Mouse (Mus musculus): ENCODE data around the gene Evl. TPM values are rescaled to one million over a fixed set of nuclear protein-coding genes. Genes with fewer than 3 reads are reported as not detected.
"Not testable (repeated sequence)": the region's sequence is repeated elsewhere in the genome, so short reads cannot be mapped to it uniquely, and the experiment has no call there.

Gene Evl
- polyA plus RNA-seq, 1 experiment = 71.5 TPM

- Histone ChIP-seq H3K4me2 (ENCODE audit: low read depth) (no peak overlapping the region), H3K79me2 (ENCODE audit: control insufficient read depth, insufficient read depth) (no peaks in the 10 kb centered on the region), H3K27me3 (ENCODE audit: control insufficient read depth, insufficient read depth, insufficient read length) (no peaks in the 10 kb centered on the region), H3K4me3 (no peak overlapping the region), H3K36me3 (ENCODE audit: control insufficient read depth, insufficient read depth) (no peaks in the 10 kb centered on the region), H3ac (ENCODE audit: control insufficient read depth, insufficient read length) (no peak overlapping the region)
- no peak for TF ChIP-seq SRF (IDR thresholded peaks at IDR 0.05; ENCODE audit: control insufficient read depth, insufficient read length, low read depth)
- no peak for TF ChIP-seq POLR2AphosphoS2 (IDR thresholded peaks at IDR 0.05; ENCODE audit: insufficient read length, low read depth)
- no peak for TF ChIP-seq POLR2A (IDR thresholded peaks at IDR 0.05; ENCODE audit: insufficient read length, low read depth)
- no peak for TF ChIP-seq USF1 (IDR thresholded peaks at IDR 0.05; ENCODE audit: low read depth)
- no peak for TF ChIP-seq CEBPB (IDR thresholded peaks at IDR 0.05; ENCODE audit: insufficient read depth, poor library complexity, severe bottlenecking)
- no peak for TF ChIP-seq REST (IDR thresholded peaks at IDR 0.05; ENCODE audit: insufficient read depth, insufficient read length)
- TF ChIP-seq E2F4 (IDR thresholded peaks at IDR 0.05; ENCODE audit: insufficient read depth) = no peak
- TF ChIP-seq MAX (IDR thresholded peaks at IDR 0.05; ENCODE audit: low read depth) = no peak
- TF ChIP-seq TCF12 (IDR thresholded peaks at IDR 0.05; ENCODE audit: insufficient read depth, poor library complexity, severe bottlenecking) = no peak
- TF ChIP-seq TCF3 (IDR thresholded peaks at IDR 0.05; ENCODE audit: insufficient read length, low read depth) = no peak
- TF ChIP-seq MYOG (IDR thresholded peaks at IDR 0.05; ENCODE audit: control insufficient read depth in 1 of 3, insufficient read depth in 1 of 3, insufficient read length in 2 of 3, low read depth in 2 of 3) = no peak
- no peak for TF ChIP-seq MYOD1 (IDR thresholded peaks at IDR 0.05; ENCODE audit: control insufficient read depth in 1 of 3, insufficient read length in 2 of 3, low read depth in 2 of 3)
Observed at GRCm38 (mm10) chr12:108709964-108710765, 155.6 kb downstream of the Evl start.

GRCm38 (mm10) chr12:108710861-108711615 is 156.5 kb downstream of the Evl start:
- Histone ChIP-seq H3K27me3 (ENCODE audit: control insufficient read depth, insufficient read depth, insufficient read length) (no peaks in the 10 kb centered on the region), H3K4me2 (ENCODE audit: low read depth) (no peak overlapping the region), H3ac (ENCODE audit: control insufficient read depth, insufficient read length) (no peak overlapping the region), H3K4me3 (no peak overlapping the region), H3K79me2 (ENCODE audit: control insufficient read depth, insufficient read depth) (no peaks in the 10 kb centered on the region), H3K36me3 (ENCODE audit: control insufficient read depth, insufficient read depth) (no peaks in the 10 kb centered on the region)
- TF ChIP-seq POLR2AphosphoS2 (IDR thresholded peaks at IDR 0.05; ENCODE audit: insufficient read length, low read depth) (no peak), USF1 (IDR thresholded peaks at IDR 0.05; ENCODE audit: low read depth) (no peak), TCF3 (IDR thresholded peaks at IDR 0.05; ENCODE audit: insufficient read length, low read depth) (no peak)

GRCm38 (mm10) chr12:108712481-108712880 is 158.0 kb downstream of the Evl start:
- Histone ChIP-seq H3K27me3 (ENCODE audit: control insufficient read depth, insufficient read depth, insufficient read length) (no peaks in the 10 kb centered on the region), H3K36me3 (ENCODE audit: control insufficient read depth, insufficient read depth) (no peaks in the 10 kb centered on the region), H3K4me3 (no peak overlapping the region), H3K4me2 (ENCODE audit: low read depth) (no peak overlapping the region), H3ac (ENCODE audit: control insufficient read depth, insufficient read length) (no peak overlapping the region), H3K79me2 (ENCODE audit: control insufficient read depth, insufficient read depth) (no peaks in the 10 kb centered on the region)
- TF ChIP-seq TCF12 (IDR thresholded peaks at IDR 0.05; ENCODE audit: insufficient read depth, poor library complexity, severe bottlenecking) = no peak

- H3K79me2 ChIP-seq (ENCODE audit: control insufficient read depth, insufficient read depth); H3K4me2 ChIP-seq (ENCODE audit: low read depth); H3K4me3 ChIP-seq; H3ac ChIP-seq (ENCODE audit: control insufficient read depth, insufficient read length); H3K36me3 ChIP-seq (ENCODE audit: control insufficient read depth, insufficient read depth); H3K27me3 ChIP-seq (ENCODE audit: control insufficient read depth, insufficient read depth, insufficient read length): not testable (repeated sequence)
Observed at GRCm38 (mm10) chr12:108713972-108714371, 159.5 kb downstream of the Evl start.

GRCm38 (mm10) chr12:108715854-108716253 is 161.3 kb downstream of the Evl start:
- Histone ChIP-seq H3K27me3 (ENCODE audit: control insufficient read depth, insufficient read depth, insufficient read length) (peaks cover 6% of the 10 kb centered on the region), H3ac (ENCODE audit: control insufficient read depth, insufficient read length) (no peak overlapping the region)
- no peak for TF ChIP-seq TCF3 (IDR thresholded peaks at IDR 0.05; ENCODE audit: insufficient read length, low read depth)
- TF ChIP-seq SRF (IDR thresholded peaks at IDR 0.05; ENCODE audit: control insufficient read depth, insufficient read length, low read depth) = no peak
- TF ChIP-seq MYOG (IDR thresholded peaks at IDR 0.05; ENCODE audit: control insufficient read depth in 1 of 3, insufficient read depth in 1 of 3, insufficient read length in 2 of 3, low read depth in 2 of 3) = no peak
- TF ChIP-seq REST (IDR thresholded peaks at IDR 0.05; ENCODE audit: insufficient read depth, insufficient read length) = no peak
- no peak for TF ChIP-seq MAX (IDR thresholded peaks at IDR 0.05; ENCODE audit: low read depth)
- TF ChIP-seq USF1 (IDR thresholded peaks at IDR 0.05; ENCODE audit: low read depth) = no peak
- no peak for TF ChIP-seq TCF12 (IDR thresholded peaks at IDR 0.05; ENCODE audit: insufficient read depth, poor library complexity, severe bottlenecking)
- TF ChIP-seq MYOD1 (IDR thresholded peaks at IDR 0.05; ENCODE audit: control insufficient read depth in 1 of 3, insufficient read length in 2 of 3, low read depth in 2 of 3) = no peak
- TF ChIP-seq POLR2AphosphoS2 (IDR thresholded peaks at IDR 0.05; ENCODE audit: insufficient read length, low read depth) = no peak
- no peak for TF ChIP-seq POLR2A (IDR thresholded peaks at IDR 0.05; ENCODE audit: insufficient read length, low read depth)
- no peak for TF ChIP-seq CEBPB (IDR thresholded peaks at IDR 0.05; ENCODE audit: insufficient read depth, poor library complexity, severe bottlenecking)
- TF ChIP-seq E2F4 (IDR thresholded peaks at IDR 0.05; ENCODE audit: insufficient read depth) = no peak

More at GRCm38 (mm10) chr12:108715854-108716253, 161.3 kb downstream of the Evl start:
- no peak overlapping the region for H3K4me3 ChIP-seq
- no peaks in the 10 kb centered on the region for H3K36me3 ChIP-seq (ENCODE audit: control insufficient read depth, insufficient read depth)
- no peaks in the 10 kb centered on the region for H3K79me2 ChIP-seq (ENCODE audit: control insufficient read depth, insufficient read depth)
- no peak overlapping the region for H3K4me2 ChIP-seq (ENCODE audit: low read depth)
